Mouse (Mus musculus) layer of hippocampus, adult 9-10 months (tissue): ENCODE data around the gene Ppp1r14c.
A peak's percentile ranks its signal among the peaks of the same experiment; 100 is the strongest.

Experiments used
- DNase-seq: peaks from one replicate; pipeline ENCODE4 v3.0.0; 2022; ENCODE audit warnings: low spot score

Gene Ppp1r14c

DNA sequence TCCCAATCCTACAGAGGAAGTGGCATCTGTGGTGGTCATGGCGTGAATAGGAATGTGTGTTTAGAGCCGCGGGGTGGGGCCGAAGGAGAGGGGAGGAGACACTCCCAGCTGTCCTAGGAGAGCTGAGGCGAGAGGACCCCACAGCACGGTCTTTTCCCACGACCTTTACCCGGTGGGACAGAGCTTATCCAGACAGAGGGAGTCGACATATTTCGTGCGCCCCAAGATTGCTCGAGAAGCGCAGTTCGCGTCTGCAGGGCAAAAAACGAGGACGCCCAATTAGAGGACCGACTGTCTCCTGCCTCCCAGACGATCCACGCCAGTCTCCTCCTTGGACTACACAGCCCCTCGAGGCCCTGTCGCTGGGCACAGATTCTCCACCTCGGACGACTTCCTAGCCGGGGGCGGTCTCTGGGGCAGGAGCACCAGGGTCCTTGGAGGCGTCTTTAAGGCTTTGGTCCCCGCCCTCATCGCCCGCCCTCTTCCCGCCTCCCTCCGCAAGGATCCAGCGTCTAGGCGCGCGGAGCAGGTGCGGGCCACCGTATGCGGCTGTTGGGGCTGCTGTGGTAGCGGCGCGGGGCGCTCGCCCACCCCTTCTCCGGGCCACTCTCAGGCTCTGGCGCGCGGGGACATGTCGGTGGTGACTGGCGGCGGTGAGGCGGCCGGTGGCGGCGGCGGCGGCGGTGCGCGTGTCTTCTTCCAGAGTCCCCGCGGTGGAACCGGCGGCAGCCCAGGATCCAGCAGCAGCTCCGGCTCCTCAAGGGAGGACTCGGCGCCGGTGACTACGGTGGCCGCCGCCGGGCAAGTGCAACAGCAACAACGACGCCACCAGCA is at the start of gene Ppp1r14c:
Gene Ppp1r14c (plus strand): TSS at position 22 of the 834 bp plus-strand sequence.
- DNase-seq: peak; percentile 24

DNA sequence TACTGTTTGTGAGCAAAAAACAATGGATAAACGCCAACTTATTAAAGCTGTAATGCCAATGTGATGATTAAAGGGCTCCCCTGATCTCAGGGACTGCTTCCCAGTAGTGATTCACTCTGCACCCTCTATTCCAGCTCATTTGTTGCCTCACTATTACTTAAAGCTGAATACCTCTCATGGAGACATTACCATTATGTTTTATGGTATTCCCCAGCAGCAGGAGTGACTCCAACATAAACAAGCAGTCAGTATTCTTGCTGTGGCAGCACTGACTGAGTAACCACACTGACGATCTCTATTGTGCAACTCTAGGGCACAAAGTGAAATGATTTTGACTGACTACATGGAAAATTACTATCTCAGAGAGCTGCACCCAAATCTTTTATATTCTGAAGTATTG is 44.5 kb upstream of the Ppp1r14c start:
- no peak for DNase-seq

DNA sequence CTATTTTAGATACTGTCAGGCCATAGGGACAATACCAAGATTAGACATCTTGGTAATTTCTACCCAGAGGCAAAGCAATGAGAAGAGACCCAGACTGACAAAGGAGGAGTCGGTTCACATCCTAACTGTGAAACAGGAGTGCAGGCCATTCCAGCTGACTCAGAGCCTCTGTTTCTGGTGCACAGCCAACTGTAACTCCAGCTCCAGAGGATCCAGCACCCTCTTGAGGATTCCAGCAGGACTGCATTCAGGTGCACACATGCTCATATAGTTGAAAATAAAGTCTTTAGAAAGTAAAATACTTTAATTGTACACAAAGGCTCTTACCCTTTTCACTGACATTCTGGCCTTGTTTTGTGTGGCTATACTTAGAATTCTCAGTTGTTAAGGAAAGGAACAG is 40.4 kb upstream of the Ppp1r14c start:
- no peak for DNase-seq

DNA sequence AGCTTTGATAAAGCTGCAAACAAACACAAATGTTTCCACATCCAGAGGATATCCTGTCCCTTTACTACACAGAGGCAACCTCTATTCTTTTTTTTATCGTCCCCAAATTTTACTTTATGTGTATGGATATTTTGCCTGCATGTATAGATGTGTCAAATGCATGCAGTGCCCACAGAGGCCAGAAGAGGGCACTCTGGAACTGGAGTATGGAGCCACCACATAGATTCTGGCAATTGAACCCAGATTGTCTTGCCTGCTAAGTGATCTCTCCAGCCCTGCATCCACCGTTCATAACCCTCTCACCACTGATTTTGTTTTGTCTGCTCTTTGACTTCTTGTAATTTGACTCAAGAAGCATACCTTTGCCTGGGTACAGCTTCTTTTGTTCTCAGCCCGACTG is 33.0 kb upstream of the Ppp1r14c start:
- DNase-seq: peak; percentile 71

DNA sequence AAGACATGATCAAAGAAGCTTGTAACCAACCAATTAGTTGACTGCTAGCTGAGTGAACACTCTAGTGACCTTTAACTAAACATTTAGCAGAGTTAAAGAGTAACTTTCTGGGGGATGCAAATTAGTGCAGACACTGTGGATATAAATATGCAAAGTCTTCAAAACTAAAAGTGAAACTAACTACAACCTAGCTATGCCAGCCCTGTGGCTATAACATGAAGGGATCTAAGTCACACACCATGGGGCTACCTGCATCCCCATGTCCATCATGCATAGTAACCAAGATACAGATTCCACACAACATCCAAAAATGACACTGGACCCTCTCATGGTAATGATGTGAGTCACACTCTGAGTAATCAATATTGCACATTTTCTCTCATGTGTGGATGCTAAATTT is 31.3 kb upstream of the Ppp1r14c start:
- no peak for DNase-seq

DNA sequence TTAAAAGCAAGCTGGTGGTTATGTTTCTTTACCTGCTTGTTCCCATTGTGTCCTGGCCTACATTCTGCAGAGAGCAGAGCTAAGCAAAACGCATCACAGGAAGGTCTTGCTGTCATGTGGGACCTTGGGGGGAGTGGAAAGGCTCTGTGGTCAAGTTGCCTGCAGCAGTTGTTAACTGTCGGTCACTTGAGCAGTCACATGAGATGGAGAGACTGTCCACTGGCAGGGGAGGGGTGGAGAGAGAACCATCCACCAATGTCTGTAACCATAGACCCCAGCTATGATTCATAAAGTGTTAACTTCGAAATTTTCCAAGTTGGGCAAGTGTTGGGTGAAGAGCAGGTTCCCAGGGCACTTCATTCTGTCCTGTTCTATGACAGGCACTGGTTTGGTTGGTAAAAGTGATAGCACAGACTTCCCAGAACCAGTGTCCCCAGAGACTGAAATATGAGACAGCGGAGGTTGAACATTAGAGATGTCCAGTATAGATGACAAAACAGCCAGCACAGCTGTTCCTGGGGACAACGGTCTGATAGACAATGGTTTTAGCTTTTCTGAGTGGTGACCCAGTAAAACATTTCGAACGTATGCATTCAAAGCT is 29.0 kb upstream of the Ppp1r14c start:
- DNase-seq: no peak

DNA sequence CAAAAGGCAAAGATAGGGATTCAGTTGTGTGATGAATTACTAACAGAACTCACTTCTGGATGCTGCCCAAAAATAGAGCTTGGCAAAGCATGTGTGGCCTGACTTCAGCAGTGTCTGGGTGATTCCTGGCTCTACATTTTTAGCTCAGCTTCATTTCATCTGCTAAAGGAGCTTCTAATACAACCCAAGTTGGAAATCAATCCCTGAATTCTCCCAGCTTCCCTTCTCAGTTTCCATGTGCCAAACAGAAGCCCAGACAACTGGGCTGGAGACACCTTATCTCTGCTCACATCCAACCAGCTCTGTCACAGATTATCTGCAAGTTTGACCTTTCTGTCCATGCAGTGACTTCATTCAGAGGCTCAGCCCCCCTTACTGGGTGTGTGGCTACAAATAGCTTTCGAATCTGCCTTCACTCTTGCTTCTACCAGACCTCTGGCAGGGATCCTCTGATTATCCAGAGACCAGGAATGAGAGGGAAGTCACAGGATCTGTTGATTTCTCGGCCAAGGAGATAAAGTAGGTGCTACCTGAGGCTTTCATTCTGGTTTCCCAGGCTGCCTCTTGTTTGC is 28.4 kb upstream of the Ppp1r14c start:
- no peak for DNase-seq

DNA sequence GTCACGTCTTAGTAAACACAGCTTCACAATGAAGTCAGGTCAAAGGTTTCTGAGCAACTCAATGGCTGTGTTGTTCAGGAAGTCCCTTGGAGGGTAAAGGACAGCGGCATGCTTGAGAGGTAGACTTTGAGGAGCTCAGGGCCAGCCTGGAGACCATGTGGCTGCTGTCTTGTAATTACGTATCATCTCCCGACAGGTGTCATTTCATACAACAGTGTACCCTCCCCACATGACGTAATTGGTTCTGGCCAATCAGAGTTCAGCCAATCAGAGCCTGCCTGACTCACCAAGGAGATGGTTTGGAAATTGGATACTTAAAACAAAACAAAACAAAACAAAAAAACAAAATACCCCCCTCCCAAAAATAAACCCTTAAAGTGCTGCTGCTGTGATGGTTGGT is 20.2 kb upstream of the Ppp1r14c start:
- no peak for DNase-seq

DNA sequence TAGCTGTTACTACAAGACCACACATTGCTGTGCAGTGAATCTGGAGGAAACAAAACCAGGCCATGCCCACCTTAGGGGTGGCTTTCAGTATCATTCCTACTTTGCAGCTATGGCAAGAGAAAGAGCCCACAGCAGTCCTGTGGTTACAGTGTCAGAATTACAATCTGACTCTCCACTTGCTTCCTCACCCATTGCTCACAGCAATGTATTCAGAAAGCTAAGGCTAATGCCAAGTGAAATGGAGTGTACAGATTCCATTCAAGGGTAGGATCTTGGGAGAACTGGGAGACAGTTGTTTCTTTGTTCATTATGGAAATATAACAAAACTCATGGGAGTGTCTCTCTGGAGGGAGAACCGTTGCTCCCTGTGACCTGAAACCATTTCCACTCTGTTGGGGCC is 6.3 kb upstream of the Ppp1r14c start:
- no peak for DNase-seq

DNA sequence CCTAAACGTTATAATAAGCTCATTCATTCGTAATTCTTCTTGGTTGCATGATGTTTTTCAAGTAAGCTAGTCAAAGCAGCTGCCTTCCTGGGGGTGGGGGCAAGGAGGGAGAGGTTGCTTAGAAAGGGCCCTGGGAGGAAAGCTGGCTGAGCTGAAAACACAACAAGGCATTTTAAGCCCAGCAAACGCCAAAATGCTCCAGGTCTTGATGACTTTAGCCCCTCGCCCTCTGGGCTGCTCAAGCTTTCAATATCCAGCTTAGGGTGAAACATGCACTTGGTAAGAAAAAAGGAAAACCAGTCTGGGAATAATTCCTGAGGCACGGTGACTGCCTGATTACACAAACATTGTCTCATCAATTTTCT is 204 bp upstream of the Ppp1r14c start:
- no peak for DNase-seq

DNA sequence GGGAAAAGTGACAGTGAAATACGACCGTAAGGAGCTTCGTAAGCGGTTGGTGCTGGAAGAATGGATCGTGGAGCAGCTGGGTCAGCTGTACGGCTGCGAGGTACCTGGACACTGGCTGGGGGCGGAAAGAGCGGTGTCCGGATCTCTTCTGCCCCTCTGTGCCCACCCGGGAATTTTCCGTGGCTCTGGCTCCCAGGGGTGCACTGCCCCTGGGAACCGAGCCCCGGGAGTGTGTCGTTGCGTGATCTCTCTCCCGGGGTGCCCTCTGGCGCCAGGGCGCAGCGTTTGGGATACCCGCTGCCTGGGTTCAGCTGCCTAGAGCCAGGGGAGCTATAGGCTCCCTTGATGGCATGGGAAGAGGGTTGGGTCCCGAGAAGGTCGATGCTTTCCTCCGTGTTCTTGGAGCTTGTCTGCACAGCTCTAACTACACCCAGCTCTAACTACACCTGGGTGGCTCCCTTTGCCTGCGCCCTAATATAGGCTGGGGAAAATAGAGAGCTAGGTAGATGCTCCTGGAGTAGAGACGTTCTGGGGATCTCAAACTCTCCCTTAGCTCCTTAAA is 1.1 kb downstream of the Ppp1r14c start:
- peak; percentile 8 for DNase-seq

DNA sequence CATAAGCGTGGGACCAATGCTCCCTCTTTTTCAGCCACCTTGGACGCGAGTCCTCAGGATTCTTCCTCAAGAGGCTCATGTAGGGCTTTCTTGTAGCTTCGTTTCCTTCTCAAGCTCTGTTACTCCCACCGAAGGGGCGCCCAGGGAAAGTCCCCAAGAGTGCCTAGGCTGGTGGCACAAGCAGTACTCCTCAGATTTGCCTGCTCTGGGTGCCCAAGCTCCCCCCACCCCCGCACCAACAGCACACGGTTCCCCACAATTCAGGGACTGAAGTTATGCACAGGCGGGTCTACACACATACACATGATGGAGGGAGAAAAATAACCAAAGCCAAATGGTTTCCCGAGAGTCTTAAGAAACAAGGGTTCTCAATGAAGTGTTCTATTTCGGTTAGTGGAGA is 1.6 kb downstream of the Ppp1r14c start:
- no peak for DNase-seq

DNA sequence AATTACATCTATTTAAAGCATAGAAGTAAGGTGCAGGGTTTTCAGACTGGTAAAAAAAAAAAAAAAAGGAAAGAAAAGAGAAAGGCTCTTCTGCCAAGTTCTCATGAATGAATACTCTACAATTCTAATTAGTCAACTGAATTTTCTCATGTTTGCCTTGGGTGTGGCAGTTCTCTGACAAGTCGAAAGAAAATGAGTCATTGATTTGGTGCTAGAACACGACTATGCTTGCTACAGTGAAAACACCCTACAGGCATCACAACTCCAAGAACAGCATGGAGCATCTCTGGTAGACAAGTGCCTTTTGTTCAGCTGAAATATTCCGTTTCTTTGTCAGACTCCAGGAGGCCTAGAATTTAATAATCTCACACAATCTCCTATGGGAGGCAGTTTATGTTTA is 17.3 kb downstream of the Ppp1r14c start:
- no peak for DNase-seq

DNA sequence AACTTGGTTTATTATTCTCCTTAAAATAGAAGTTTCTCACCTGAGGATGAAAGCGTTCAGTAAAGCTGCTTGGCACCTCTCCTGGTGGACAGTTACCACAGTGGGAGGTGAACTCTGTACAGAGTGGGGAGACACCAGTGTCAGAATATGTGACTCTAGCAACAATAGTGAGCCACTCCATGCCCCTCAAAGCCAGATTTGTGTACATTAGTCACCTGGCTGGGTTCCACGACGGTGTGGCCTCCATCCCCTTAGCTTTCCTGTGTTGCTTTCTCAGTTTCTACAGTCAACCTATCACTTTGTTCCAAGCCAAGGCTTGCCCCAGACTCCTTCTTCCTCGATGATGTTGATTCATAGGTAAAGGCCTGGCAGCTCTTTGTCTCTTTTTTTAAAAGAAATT is 26.4 kb downstream of the Ppp1r14c start:
- no peak for DNase-seq

DNA sequence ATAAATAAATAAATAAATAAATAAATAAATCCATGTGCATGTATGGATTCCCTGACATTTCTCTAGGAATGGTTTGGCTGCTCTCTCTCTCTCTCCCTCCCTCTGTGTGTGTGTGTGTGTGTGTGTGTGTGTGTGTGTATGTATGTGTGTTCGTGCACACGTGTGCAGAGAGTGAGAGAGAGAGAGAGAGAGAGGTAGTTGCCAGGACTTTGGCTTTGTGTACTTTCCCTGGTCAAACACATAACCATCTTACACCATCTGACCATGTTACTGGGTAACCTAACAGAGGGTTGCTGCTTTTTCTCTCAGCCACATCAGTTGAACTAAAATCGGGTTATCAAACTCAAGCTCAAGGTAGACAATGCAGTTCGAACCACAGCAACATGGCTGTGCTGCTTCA is 27.7 kb downstream of the Ppp1r14c start:
- no peak for DNase-seq

DNA sequence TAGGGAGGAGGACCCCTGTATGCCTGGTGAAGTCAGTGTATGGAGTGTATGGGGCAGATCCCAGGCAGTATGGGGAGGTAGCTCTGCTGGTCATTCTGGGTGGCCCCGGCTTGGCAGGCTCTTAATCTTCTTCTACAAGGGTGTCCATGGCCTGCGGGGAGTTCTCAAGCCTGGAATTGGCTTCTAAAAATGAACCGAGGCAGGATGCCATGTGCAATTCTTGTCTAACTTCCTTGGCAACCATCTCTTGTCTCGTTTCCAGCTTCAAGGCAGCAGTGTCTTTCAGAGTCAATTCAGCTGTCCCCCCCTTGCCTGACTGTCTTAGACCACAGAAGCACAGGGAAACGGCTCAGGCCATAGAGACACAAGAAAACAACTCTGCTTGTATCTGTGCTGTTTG is 28.3 kb downstream of the Ppp1r14c start:
- DNase-seq: no peak

DNA sequence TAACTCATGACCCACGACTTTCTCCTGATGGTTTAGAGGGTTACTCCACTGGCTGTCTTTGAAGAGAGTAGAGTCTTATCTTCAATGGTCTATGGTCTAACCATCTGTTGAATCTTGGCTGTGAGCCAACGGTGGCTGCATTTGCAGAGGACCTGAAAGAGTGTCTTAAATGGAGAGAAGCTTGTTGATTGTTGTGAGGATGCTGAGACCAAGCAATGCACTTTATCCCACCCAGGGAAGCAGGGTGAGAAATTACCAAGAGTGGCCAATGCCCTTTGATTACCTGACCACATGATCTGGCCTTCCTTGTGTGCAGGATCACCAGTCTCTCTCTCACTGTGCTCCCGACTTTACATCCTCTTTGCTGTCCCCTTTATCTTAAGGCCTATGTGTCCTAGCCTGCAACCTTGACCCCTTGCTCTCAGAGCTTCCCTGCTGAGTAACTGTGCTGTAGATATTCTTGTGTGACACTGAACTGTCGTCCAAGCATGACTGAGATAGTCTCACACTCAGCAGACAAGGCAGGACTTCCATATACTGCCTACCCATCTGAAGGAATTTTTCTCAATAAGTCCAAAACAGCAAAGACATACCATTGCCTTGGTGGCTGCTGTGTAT is 28.9 kb downstream of the Ppp1r14c start:
- DNase-seq: no peak

DNA sequence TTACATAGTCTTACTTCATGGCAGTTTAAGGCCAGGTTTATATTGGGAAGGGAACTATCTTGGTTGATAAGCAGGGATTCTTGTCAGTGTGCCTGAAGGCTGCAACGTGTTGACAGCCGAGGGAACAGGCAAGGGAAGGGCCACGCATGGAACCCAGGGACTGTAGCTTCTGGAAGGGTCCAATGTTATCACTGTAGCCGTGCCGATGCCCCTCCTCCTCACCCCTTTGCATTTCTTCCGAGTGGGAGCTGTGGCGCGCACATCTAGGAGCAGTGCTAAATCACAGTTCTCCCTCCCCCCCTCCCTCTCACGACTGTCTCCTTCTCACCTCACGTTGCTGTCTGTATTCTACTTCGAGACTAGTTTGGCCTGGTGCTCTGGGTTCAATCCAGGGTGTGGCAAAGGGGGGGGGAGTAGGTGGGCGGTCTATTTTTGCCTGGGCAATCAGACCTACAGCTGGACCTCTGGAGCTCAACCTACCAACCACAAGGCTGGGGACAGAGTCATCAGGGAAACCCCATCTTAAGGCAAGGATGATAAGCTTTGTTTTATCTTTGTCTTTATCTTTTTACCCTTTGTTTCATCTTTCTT is 29.6 kb downstream of the Ppp1r14c start:
- no peak for DNase-seq

DNA sequence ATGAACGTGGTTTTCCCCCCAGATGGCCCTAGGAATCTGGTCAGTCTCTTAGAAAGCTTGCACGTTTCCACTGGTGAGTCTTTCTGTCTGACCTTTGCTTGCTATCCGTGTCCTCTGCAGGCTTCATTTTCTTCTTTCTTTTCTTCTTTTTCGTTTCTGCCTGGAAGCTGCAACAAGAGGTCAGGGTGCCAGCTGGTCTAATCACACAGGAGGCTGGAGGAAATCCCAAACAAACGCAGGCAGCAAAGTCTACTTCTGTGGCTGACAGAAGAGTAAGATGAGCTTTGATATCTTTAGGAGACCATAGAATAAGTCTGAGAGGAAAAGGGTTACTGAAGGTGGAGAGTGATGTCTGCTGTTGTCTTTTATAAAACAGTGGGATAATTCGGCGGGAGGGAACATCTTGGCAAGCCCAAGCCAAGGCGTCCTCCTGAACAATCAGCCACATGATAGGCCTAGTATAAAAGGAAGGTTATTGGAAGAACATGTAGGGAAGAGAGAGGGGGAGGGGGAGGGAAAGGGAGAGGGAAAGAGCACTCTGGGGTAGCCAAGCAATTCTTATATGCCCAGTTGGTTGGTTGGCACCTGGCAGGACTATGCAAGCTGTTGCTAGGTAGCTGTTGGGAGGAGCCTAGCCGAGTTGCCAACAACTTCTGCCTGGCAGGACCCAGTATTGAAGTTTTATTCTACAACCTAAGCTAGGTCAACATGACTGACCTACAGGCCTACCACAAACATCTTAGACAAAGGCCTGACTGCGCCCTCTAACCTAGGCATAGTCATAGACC is 30.3 kb downstream of the Ppp1r14c start:
- DNase-seq: no peak

DNA sequence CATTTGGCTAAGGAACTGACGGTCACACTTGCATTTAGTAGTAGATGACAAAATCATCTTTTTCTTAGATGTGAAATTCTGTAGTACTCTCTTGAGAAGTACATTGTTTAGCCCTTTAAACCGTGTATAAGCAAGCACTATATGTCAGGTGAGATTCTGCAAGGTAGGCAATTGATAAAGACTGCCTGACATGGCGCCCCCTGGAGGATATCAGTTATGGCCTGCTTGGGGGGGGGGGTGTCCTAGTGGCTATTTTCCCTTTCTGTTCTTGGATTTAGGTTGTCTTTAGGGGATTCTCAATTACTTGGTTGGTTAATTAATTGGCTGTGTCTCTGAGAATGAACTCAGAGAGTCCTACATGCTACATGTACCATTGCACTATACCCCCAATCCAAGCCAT is 31.5 kb downstream of the Ppp1r14c start:
- no peak for DNase-seq

DNA sequence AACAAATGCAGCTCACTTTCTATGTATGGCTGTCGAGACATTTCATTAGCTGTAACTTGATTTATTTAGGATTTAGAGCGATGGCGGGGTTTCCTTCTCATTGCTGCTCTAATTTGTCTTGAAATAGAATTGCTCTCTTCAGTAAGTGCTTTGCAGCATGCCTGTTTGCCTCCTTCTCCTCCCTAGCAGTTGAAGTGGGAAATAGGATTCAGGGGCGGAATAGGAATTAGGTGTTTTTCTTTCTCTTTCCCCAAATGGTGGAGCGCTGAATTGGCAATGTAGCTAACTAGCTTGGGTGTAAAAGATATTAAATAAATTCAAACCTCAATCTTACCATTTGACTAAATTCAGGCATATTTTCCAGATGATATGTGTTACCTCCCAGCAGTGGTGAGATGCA is 32.2 kb downstream of the Ppp1r14c start:
- no peak for DNase-seq

DNA sequence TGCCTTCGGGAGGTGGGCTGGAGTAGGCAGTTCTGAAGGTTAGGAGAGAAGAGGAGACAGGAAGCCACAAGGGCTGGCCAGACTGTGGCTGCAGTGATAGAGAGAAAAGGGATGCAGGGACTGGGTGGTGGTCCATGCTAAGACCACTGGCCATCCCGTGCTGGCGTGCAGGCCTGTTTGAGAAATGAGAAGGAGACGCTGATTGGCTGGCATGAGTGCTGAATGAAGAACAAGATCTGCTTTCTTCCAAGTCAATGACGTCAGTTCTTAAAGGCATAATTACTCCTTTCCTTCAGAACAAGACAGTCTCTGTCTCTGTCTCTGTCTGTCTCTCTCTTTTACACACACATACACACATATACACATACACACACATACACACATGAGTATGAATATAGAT is 36.4 kb downstream of the Ppp1r14c start:
- no peak for DNase-seq
